Mouse (Mus musculus) adrenal gland, postnatal 36 days (tissue): ENCODE results near the gene Gm49450. TPM values are rescaled to one million over a fixed set of nuclear protein-coding genes. Genes with fewer than 3 reads are reported as not detected.
A peak's percentile ranks its signal among the peaks of the same experiment; 100 is the strongest.

Experiments used
- DNase-seq, 2 experiments: peaks; one replicate each; pipeline ENCODE4 v3.0.0; 2021; ENCODE audit warnings: mixed read lengths in 1 of 2
- long read RNA-seq, 2 experiments: library from polyadenylated mRNA; stranded (forward); transcript quantifications; one replicate each; pipeline ENCODE4 v2.0.0; 2021; ENCODE audit warnings: borderline sequencing depth in 2 of 2
- total RNA-seq, 2 experiments: library from RNA; stranded (reverse); gene quantifications; 2 replicates each; pipeline ENCODE4 v1.2.3; 2021

Gene Gm49450
- not detected for total RNA-seq
- long read RNA-seq, experiment 1, partial matches to known transcripts, result 0 of 19 reads
- long read RNA-seq, experiment 1, other reads (novel, unspliced or antisense), result 19 of 19 reads
- long read RNA-seq, experiment 2, result 0 reads

DNA sequence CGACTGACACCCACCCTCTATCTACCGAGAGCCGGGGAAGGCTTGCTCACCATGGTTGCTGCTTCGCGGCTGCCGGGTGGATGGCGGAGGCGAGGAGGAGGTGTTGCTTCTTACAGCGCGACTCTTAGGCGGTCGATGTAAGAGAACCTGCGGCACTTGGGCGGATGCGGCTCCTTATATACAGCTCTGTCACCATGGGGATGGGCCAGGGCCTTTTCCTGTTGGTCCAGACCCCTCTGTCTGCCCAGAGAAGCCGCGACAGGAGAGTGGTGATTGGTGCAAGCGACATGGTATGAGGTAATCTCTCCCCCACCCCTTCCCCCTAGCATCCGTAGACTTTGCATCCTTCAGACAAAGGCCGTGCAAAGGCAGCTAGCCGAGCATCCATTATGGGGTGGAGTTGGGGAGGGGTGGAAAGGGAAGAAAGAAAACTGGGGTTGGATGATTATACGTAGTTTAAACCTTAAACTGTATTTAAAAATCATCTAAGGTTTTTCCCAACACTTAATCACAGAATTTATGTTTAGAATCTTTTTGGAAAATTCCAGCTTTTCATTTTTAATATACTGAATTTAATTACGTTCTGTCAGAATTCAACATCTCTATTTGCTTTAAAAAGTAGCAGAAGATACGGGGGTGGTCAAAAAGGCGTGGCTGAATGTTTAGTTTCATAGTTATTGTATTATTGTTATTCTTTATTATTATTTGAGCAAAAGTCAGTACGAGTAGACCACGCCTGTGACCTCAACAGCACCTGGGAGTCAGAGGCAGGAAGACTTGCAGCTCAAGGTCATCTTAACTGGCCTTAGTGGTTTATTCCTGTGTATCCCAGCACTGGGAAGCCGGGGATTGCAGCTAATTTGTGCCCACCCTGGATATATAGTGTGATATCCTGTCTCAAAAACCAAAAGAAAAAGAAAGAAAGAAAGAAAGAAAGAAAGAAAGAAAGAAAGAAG, at the start of gene Gm49450, which contains the start of gene Tuba1a:
Gene Gm49450 (minus strand): TSS at position 151 of the 956 bp plus-strand sequence.
Gene Tuba1a (minus strand): TSS at position 303 of the 956 bp plus-strand sequence.
- peak; percentile 79 to 85 for DNase-seq

DNA sequence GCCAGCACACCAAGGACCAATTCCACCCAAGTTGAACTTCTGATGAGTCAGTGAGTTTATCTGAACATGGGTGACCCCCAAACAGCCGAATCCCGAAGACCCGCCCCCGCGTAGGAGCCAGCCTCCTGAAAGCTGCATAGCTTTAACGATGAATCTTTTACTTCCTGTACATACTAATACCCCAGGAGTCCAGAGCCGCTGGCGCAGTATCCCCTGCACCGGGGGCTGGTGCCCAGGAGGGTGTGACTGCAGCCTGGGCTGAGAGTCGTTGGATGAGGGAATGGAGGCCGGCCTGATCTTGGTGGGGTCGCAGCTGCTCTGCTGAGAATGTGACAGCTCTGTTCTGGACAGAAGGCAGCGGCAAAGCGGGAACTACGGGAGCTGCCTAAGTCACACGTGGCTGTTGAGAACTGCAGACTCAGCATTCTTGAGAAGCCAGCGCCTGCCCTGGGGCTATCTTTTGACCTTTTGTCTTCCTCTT, 48.1 kb upstream of the Gm49450 start:
- peak; percentile 61 to 79 for DNase-seq

DNA sequence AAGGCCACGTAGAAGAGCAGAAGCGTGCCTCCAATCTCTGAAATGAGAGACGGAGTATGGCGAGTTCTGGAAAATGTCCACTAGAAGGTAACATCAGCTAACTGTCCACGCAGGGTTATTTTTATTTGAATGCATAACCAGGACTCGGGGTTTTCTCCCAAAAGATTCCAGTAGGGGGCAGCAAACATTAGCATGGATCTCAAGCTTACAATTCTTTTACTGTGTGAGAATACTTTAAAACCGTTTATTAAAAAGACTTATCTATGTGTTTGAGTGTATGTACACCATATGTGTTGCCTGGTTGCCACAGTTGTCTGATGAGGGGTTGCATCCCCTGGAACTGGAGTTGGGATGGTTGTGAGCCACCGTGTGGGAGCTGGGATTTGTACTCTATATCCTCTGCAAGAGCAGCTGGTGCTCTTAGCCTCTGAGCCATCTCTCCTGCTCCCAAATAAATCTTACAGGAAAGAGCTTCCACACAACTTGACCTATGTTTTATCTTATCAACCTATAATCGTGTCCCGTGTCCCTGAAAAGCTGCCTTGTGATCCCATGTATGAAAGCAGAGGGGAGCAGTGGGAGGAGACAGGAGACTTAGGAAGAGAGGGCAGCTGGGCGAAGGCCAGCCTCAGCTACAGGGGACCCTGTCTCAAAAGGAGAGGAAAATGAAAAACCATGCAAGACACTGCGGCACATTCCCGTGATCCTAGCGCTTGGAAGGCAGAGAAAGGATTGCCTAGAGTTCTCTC, 47.4 kb upstream of the Gm49450 start:
- peak; percentile 43 to 78 for DNase-seq

DNA sequence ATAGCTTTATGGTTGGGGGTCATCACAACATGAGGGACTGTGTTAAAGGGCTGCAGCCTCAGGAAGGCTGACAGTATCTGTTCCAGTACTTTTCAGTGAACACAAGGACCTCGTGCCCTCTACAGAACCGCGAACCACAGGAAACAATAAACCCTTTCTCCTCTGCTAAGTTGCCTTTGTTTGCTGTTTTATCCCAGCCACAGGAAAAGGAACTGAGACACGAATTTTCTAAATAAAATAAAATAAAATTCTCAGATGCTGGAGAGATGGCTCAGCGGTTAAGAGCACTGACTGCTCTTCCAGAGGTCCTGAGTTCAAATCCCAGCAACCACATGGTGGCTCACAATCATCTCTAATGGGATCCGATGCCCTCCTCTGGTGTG, 45.4 kb upstream of the Gm49450 start:
- no peak for DNase-seq

DNA sequence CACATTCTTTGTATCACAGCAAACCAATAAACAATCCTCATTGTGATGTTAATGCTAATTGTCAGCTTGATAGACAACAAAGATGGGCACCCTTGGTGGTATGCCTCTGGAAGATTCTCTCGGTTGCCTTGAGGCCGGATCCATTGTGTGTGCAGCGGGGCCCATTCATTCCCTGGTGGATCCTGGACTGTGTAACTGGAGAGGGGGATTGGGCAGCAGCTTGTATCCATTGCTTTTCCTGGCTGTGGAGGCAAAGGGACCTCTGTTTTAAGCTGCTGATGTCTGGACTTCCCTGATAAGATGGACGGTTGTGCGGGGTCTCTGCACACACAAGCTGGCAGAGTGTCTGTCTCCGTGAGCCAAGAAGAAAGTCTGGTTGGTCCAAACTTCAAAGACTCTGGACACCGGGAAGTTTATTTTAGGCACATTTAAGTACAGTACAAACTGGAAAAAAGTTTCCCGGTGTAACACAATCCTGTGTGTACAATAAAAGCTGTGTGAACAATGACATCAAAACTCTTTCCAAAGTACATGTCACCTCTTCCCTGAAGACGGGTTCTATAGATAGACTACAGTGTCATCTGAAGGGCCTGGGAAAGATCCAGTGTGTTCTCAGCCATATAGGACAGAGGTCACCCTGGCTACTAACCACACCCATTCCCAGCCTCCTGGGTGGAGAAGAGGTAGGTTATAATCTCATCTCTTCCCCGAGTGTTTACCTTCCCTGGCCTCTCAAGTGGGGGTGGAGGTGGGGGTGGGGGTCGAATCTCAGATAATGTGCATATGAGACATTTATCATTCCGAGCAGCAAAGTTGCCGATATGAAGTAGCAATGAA, 44.8 kb upstream of the Gm49450 start:
- DNase-seq, result no peak

DNA sequence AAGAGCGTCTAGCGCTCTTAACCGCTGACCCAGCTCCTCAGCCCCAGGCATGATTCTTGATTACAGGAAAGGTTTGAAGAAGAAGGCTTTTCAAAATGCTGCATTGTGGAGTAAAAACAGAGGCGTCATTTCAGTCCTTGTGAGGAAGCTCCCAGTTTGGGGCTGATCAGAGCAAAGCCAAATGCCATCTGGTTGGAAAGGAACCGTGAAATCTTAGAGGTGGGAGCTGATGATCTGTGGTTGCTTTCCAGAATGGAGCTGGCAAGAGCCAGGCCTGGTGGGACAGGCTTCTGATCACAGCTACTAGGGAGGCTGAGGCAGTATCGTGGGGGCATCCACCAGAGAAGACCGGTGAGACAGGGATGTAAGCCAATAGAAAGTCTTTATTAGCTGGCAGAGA, 43.5 kb upstream of the Gm49450 start:
- no peak for DNase-seq

DNA sequence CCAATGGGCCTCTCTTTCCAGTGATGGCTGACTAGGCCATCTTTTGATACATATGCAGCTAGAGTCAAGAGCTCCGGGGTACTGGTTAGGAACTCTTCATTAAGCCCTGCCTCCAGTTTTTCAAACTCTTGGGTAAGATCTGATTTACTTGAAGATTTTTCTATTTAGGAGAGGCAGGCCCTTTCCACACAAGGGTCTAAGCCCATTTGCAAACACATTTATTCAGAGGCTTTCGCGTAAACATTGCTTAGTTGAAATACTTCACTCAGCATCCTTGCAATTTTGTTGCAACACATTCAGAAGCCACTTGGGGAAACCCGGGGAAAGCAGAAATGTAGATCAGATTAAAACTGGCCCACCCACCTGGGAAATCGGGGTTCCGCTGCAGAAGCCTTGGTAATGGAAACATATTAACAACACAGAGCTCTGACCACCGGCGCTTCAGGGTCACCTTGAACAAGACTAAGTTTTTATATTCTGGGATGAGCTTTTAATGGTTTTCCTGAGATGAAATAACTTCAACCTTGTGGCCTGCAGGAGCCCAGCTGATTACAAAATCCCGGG, 41.7 kb upstream of the Gm49450 start:
- no peak for DNase-seq

DNA sequence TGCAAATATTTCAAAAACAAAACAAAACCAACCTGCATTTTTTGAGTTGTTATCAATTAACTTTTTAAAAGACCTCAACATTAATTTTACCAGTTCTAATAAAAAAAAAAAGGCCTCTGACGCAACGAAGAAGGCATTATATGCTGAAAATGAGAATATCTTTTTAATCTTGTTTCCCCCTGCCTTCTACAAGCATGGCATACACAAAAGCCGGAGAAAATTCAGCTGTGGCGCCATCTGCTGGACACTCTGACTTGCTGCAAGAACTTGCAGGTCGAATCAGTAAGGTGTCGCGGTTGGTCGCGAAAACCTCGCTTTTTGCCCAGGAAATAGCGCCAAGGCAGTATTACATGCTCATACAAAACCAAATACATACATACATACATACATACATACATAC, 40.5 kb upstream of the Gm49450 start:
- peak; percentile 90 to 92 for DNase-seq

DNA sequence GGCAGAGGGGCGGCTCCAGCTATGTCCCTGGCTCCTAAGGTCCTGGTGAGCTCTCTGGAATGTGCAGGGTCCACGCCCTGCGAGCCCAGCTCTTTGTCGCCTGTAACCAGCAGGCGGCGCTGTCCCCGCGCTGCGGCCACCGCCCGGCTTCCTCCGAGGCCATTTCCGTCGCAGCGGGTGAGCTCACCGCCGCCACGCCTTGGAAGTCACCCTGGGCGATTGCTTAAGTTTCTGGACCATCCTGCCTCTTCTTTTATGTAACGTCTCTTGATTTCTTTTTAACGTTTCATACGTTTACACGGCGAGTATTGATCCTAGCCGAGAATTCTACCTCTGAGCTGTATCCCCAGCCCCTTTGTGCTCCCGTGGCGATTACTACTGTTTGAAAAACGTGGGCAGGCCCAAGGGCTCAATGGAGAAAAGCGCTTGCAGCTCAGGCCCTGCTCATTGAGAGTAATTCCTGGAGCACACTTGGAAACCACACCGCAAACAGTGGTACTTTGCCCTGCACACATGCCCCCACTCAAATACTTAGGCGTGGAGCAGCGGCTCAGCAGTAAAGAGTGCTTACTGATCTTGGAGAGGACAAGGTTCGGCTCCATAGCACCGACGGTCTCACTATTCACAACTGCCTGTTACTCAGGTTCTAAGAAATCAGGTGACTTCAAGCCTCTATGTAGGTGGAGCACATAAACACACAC, 39.9 kb upstream of the Gm49450 start:
- peak; percentile 97 to 98 for DNase-seq

DNA sequence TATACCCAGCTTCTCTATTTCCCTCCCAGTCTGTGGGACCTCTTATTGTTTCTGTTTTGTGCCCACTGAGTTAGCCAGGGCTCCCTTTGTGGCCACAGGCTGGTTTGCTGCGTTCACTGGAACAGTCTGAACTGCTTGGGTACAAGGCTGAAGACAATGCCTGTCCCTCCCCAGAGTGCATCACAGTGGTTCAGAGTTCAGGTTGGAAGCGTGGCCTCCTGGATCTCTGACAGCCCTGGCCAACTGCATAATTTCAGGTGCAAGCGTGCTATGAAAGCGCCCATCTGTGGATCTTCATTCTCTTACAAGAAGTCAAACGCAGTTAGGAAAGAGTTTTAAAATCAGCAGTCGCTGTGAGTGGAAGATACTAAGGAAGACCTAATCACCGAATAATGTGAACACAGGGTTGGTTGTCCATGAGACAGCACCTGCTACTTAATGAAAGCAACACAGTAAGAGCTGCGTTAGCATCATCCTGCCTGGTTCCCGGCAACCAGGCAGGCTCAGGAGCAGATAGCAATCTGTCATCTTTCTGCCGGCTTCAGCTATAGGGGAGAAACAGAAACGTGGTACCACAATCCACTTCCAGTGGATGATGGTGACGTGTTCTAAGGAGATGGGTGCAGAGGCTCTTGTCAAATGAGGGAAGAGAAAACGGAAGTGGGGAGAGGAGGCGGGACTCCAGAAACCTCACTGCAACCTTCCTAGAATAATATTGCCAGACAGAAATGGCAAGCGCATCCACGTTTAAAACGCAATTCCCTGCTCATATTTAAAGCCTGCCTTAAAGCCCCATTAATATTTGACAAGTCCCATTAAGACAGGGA, 38.9 kb upstream of the Gm49450 start:
- DNase-seq, result peak; percentile 45 to 59

DNA sequence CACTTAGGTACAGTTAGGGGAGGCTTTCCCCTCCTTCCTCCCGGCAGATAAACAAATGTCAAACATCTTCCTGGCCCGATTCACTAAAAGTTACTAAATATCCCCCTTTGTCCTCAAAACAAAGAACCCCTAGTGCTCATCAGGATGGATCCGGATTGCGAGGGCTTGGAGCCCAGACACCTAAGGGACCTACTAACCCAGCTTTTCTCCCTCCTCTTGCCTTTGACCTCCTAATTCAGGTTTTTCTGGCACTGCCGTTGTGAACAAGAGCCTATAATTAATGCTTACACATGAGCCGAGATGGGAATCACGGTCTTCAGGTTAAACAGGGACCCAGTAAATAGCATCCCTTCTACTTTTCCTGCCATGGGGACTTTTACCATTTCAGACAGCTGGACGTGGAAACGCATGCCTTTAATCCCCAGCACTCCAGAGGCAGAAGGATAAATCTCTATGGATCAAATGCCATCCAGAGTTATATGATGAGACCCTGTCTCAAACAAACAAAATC, 38.2 kb upstream of the Gm49450 start:
- DNase-seq, result no peak

DNA sequence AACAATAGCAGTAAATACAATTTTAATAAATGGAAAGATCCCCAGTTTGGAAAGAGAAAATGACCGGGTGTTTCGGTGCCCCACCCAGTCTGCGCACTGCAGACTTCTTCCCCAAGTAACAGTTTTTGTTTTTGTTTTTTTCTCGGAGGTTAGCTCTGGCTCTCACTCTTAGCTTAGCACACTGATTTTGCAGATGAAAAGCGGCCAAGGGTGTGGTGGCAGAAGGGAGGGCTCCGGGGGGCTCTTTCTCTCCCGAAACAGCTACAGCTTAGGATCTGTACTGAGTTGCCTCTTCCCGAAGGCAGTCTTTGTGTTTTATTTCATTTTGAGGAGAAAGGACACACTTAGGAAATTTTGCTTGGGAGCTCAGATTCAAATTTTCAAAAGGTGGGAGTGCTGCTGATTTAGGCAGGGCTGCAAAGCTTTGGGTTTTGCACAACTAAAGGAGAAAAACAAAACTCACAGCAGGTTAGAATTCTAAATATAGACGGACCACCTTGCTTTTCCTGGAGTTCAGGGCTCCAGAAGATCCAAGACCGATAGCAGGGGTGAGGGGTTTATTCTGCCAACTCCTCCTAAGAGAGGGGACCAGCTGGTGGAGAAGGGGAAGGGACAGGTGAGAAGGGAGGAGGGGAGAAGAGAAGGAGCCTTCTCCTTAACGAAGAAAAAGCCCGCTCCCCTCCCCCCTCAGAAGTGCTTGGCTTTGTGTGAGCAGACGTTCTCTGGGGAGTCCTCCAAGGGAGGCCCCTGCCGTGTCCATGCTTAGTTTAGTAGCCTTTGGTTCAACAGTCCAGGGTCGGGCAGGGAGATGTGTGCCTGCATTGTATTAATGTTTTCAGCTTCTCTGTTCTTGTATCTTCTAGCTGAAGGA, 37.6 kb upstream of the Gm49450 start:
- DNase-seq, result no peak

DNA sequence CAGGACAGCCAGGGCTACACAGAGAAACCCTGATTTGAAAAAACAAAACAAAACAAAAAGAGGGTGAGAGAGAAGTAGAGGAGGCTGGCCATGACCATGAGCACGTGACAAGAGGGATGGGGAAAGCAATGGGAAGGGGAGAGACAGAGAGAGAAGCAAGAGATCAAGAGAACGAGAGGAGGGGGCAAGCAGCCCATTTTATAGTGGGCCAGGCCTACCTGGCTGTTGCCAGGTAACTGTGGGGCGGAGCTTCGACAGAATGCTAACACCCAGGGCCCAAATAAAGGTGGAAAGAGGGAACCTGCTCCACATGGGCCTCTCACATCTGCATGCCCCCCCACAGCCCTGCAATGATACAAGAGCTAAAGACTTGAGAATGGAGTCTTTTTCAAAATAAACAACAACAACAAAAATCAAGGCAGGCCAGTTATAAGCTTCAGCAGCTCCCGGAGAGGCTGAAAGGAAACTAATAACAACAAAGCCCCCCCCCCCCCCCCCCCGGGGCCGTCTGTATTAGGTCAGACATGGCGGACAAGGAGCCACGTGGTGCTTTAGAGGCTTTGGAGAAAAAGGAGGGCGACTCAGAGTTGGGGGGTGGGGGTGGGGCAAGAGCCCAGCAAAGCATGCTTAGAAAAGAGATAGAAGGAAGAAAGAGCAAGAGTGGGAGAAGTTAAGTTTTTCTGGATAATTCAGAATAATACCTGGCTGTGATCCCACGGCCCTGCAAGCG, 36.5 kb upstream of the Gm49450 start:
- no peak for DNase-seq

DNA sequence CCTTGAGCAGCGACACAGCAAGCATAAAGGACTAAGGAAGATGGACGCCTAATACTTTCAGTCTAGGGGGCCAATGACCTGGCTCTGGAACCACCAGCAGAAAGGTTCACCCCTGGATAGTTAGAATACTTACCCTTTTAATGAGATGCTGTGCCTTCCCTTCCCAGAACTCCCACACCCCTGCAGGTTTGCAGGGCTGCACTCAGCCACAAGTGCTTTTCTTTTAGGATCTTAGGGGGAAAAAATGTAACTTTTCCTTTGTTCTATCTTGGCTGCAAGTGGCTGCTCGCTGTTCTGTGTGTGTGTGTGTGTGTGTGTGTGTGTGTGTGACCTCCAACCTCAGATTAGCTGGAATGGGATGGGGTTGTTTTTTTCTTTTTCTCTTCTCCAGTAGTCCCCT, 35.4 kb upstream of the Gm49450 start:
- DNase-seq, result no peak

DNA sequence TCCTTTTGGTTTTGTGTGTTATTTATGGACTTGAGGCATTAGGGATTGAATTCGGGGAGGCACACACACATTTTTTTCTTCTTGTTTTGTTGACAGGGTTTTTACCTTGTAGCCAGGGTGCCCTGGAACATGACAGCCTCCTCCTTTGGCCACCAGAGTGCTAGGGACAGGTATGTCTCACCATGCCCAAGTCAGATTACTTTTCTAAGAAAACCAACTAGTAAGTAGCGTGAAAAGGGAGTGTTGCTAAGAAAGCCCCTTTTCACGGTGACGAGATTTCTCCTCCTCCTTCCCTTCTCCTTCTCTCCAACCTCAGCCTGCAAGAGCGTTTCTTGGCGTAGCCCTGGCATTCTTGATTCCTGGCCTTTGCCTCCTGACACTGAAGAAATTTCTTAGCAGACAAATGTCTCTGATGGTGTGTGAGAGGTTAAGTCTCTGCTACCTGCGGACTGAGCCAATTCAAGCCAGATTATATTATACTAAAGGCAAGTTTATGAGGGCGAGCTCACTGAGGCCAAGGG, 34.4 kb upstream of the Gm49450 start:
- no peak for DNase-seq

DNA sequence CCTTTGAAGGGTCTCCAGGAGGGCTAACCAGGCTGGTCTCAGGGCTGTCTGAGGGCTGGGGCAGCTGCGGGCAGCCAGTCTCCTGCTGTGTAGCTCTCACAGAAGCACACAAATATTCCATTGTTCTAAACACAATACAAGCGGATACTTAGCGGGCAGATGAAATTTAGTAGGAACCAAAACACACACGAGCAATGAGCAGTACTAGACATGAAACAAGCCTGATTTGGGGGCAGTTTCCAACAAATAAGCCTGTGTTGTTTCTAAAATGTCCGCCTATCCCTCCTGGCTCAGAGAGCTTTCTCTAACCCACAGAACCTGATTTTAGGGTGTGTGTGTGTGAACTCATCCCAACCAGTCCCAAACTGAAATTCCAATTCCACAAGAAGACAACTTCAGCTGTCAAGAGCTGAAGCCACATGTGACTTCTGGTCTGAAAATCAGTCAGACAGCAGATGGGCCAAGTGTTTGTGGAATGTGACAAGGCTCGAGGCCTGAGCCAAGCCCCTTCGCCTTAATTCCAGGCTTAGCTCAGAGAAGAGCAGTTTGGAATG, 33.8 kb upstream of the Gm49450 start:
- no peak for DNase-seq

DNA sequence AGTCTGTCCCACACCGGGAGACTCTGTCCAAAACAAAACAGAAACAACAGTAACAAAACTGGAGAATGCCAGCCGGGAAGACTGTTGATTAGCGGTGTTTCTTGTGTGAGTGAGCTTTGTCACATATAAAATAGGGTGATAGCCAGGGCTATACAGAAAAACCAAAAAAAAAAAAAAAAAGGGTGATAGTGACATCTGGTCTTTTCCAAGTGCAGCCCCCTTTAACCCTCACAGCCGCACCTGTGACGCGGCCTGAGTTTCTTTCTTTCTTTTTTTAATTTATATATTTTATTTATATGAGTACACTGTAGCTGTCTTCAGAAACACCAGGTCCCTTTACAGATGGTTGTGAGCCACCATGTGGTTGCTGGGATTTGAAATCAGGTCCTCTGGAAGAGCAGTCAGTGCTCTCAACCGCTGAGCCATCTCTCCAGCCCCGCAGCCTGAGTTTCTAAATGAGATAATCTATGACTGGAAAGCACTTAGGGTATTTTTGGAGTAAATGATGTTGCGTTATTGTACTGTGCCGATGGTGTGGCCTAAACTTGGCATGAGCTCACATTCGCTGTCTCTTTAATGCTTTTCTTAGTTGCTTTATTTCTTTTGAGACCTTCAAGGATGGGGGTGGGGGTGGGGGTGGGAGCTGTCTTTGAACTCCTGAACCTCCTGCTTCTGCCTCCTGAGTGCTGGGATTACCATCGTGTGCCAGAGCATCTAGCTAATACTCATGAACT, 32.8 kb upstream of the Gm49450 start:
- no peak for DNase-seq
